Mouse (Mus musculus): ENCODE measurements around the gene Cep63. TPM values are rescaled to one million over a fixed set of nuclear protein-coding genes. Genes with fewer than 3 reads are reported as not detected.

Cep63 gene
- polyA plus RNA-seq, 1 experiment: 4.1 TPM

- DNase-seq (ENCODE audit: low read depth in 1 of 2, low spot score in 2 of 2): no peak
- 84% methylated on average over 12 of the region's 12 CpGs for WGBS
- Histone ChIP-seq H3K27me3 (ENCODE audit: control insufficient read depth, insufficient read depth, low read length) (no peaks in the 10 kb centered on the region), H3K4me3 (ENCODE audit: extremely low read depth, insufficient read depth, insufficient read length) (no peak overlapping the region), H3K27ac (ENCODE audit: insufficient read depth, low read length) (no peak overlapping the region), H3K4me1 (ENCODE audit: control insufficient read depth, insufficient read depth, insufficient read length) (no peaks in the 10 kb centered on the region; the same call in 1 of the 2 replicates), H3K36me3 (ENCODE audit: control insufficient read depth, insufficient read depth, low read length) (peaks cover 19% of the 10 kb centered on the region)
- no peak for TF ChIP-seq CTCF (IDR thresholded peaks at IDR 0.05; ENCODE audit: extremely low read depth, insufficient read depth, insufficient read length, insufficient replicate concordance)
- TF ChIP-seq POLR2A (IDR thresholded peaks at IDR 0.05; ENCODE audit: low read depth, low read length): no peak
These were observed 44.3 kb downstream of the Cep63 start for GRCm38 (mm10) chr9:102581921-102582469.

- WGBS: 16% methylated on average over 5 of the region's 5 CpGs
- Histone ChIP-seq H3K36me3 (ENCODE audit: control insufficient read depth, insufficient read depth, low read length) (no peaks in the 10 kb centered on the region), H3K27ac (ENCODE audit: insufficient read depth, low read length) (no peak overlapping the region), H3K4me3 (ENCODE audit: extremely low read depth, insufficient read depth, insufficient read length) (no peak overlapping the region), H3K4me1 (ENCODE audit: control insufficient read depth, insufficient read depth, insufficient read length) (no peaks in the 10 kb centered on the region; the same call in 1 of the 2 replicates), H3K27me3 (ENCODE audit: control insufficient read depth, insufficient read depth, low read length) (no peaks in the 10 kb centered on the region)
- no peak for DNase-seq (ENCODE audit: low read depth in 1 of 2, low spot score in 2 of 2)
- TF ChIP-seq POLR2A (IDR thresholded peaks at IDR 0.05; ENCODE audit: low read depth, low read length): no peak
- TF ChIP-seq CTCF (IDR thresholded peaks at IDR 0.05; ENCODE audit: extremely low read depth, insufficient read depth, insufficient read length, insufficient replicate concordance): no peak
These were observed 48.9 kb downstream of the Cep63 start for GRCm38 (mm10) chr9:102577480-102577879.

GRCm38 (mm10) chr9:102572888-102573287, 53.4 kb downstream of the Cep63 start:
- no peaks in the 10 kb centered on the region for H3K36me3 ChIP-seq (ENCODE audit: control insufficient read depth, insufficient read depth, low read length)
- WGBS: 71% methylated on average over 5 of the region's 5 CpGs
- H3K27ac ChIP-seq (ENCODE audit: insufficient read depth, low read length): no peak overlapping the region
- no peaks in the 10 kb centered on the region for H3K27me3 ChIP-seq (ENCODE audit: control insufficient read depth, insufficient read depth, low read length)
- TF ChIP-seq POLR2A (IDR thresholded peaks at IDR 0.05; ENCODE audit: low read depth, low read length): no peak
- no peak for TF ChIP-seq CTCF (IDR thresholded peaks at IDR 0.05; ENCODE audit: extremely low read depth, insufficient read depth, insufficient read length, insufficient replicate concordance)
- H3K4me1 ChIP-seq (ENCODE audit: control insufficient read depth, insufficient read depth, insufficient read length): no peaks in the 10 kb centered on the region; the same call in 1 of the 2 replicates
- H3K4me3 ChIP-seq (ENCODE audit: extremely low read depth, insufficient read depth, insufficient read length): no peak overlapping the region
- no peak for DNase-seq (ENCODE audit: low read depth in 1 of 2, low spot score in 2 of 2)

GRCm38 (mm10) chr9:102558463-102558862, 67.9 kb downstream of the Cep63 start:
- 91% methylated on average over 3 of the region's 3 CpGs for WGBS
- TF ChIP-seq POLR2A (IDR thresholded peaks at IDR 0.05; ENCODE audit: low read depth, low read length): no peak
- no peak for TF ChIP-seq CTCF (IDR thresholded peaks at IDR 0.05; ENCODE audit: extremely low read depth, insufficient read depth, insufficient read length, insufficient replicate concordance)
- DNase-seq (ENCODE audit: low read depth in 1 of 2, low spot score in 2 of 2): no peak
- Histone ChIP-seq H3K27me3 (ENCODE audit: control insufficient read depth, insufficient read depth, low read length) (no peaks in the 10 kb centered on the region), H3K36me3 (ENCODE audit: control insufficient read depth, insufficient read depth, low read length) (no peaks in the 10 kb centered on the region), H3K4me3 (ENCODE audit: extremely low read depth, insufficient read depth, insufficient read length) (no peak overlapping the region), H3K27ac (ENCODE audit: insufficient read depth, low read length) (no peak overlapping the region), H3K4me1 (ENCODE audit: control insufficient read depth, insufficient read depth, insufficient read length) (no peaks in the 10 kb centered on the region)

DNA sequence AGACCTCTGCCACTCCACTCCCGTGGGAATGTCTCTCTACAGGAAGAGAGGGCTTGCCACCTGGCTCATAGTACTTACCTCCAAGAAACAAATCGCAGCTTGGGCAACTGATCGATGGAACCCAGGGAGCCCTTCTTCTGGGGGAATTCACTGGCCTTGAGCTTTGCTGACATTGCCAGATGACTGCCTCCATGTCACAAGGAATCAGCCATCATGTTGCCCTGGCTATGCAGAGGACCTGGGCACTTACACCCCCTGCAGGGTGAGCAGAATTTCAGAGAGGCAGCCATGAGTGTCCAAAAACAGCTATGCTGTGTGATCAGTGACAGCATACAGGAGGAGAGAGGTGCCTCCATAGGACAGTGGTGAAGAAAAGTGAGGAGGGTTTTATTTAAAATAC, 72.6 kb downstream of the Cep63 start:
- Histone ChIP-seq H3K4me1 (ENCODE audit: control insufficient read depth, insufficient read depth, insufficient read length) (no peaks in the 10 kb centered on the region), H3K36me3 (ENCODE audit: control insufficient read depth, insufficient read depth, low read length) (no peaks in the 10 kb centered on the region), H3K27ac (ENCODE audit: insufficient read depth, low read length) (no peak overlapping the region), H3K27me3 (ENCODE audit: control insufficient read depth, insufficient read depth, low read length) (no peaks in the 10 kb centered on the region), H3K4me3 (ENCODE audit: extremely low read depth, insufficient read depth, insufficient read length) (no peak overlapping the region)
- TF ChIP-seq CTCF (IDR thresholded peaks at IDR 0.05; ENCODE audit: extremely low read depth, insufficient read depth, insufficient read length, insufficient replicate concordance) (no peak), POLR2A (IDR thresholded peaks at IDR 0.05; ENCODE audit: low read depth, low read length) (no peak)
- WGBS: 91% methylated on average over 3 of the region's 3 CpGs
- DNase-seq (ENCODE audit: low read depth in 1 of 2, low spot score in 2 of 2): no peak

GRCm38 (mm10) chr9:102551771-102552170, 74.6 kb downstream of the Cep63 start:
- no peaks in the 10 kb centered on the region for H3K36me3 ChIP-seq (ENCODE audit: control insufficient read depth, insufficient read depth, low read length)
- no peak overlapping the region for H3K4me3 ChIP-seq (ENCODE audit: extremely low read depth, insufficient read depth, insufficient read length)
- TF ChIP-seq POLR2A (IDR thresholded peaks at IDR 0.05; ENCODE audit: low read depth, low read length) (no peak), CTCF (IDR thresholded peaks at IDR 0.05; ENCODE audit: extremely low read depth, insufficient read depth, insufficient read length, insufficient replicate concordance) (no peak)
- H3K27me3 ChIP-seq (ENCODE audit: control insufficient read depth, insufficient read depth, low read length): no peaks in the 10 kb centered on the region
- WGBS: 55% methylated on average over 10 of the region's 10 CpGs
- DNase-seq (ENCODE audit: low read depth in 1 of 2, low spot score in 2 of 2): no peak
- no peaks in the 10 kb centered on the region for H3K4me1 ChIP-seq (ENCODE audit: control insufficient read depth, insufficient read depth, insufficient read length)
- H3K27ac ChIP-seq (ENCODE audit: insufficient read depth, low read length): no peak overlapping the region

GRCm38 (mm10) chr9:102549211-102549610, 77.1 kb downstream of the Cep63 start:
- WGBS: 37% methylated on average over 8 of the region's 8 CpGs
- no peak for TF ChIP-seq POLR2A (IDR thresholded peaks at IDR 0.05; ENCODE audit: low read depth, low read length)
- TF ChIP-seq CTCF (IDR thresholded peaks at IDR 0.05; ENCODE audit: extremely low read depth, insufficient read depth, insufficient read length, insufficient replicate concordance): no peak

More at GRCm38 (mm10) chr9:102549211-102549610, 77.1 kb downstream of the Cep63 start:
- Histone ChIP-seq H3K4me1 (ENCODE audit: control insufficient read depth, insufficient read depth, insufficient read length) (no peaks in the 10 kb centered on the region), H3K27me3 (ENCODE audit: control insufficient read depth, insufficient read depth, low read length) (0 out of 2 replicates have a peak, but pooled peaks cover 1% of the 10 kb centered on the region), H3K4me3 (ENCODE audit: extremely low read depth, insufficient read depth, insufficient read length) (no peak overlapping the region), H3K27ac (ENCODE audit: insufficient read depth, low read length) (no peak overlapping the region), H3K36me3 (ENCODE audit: control insufficient read depth, insufficient read depth, low read length) (no peaks in the 10 kb centered on the region)
- DNase-seq (ENCODE audit: low read depth in 1 of 2, low spot score in 2 of 2): no peak

Measured in spleen, adult 2 months (tissue).